Mouse (Mus musculus): ENCODE results near the gene Sim2. TPM values are rescaled to one million over a fixed set of nuclear protein-coding genes. Genes with fewer than 3 reads are reported as not detected.

Sim2 gene
- polyA plus RNA-seq, 2 experiments from 2014 or later = not detected

GRCm38 (mm10) chr16:94079075-94079855 is 5.5 kb upstream of the Sim2 start:
- no peak for ATAC-seq

- no peak for ATAC-seq
Measured at GRCm38 (mm10) chr16:94079856-94080555, 4.7 kb upstream of the Sim2 start.

DNA sequence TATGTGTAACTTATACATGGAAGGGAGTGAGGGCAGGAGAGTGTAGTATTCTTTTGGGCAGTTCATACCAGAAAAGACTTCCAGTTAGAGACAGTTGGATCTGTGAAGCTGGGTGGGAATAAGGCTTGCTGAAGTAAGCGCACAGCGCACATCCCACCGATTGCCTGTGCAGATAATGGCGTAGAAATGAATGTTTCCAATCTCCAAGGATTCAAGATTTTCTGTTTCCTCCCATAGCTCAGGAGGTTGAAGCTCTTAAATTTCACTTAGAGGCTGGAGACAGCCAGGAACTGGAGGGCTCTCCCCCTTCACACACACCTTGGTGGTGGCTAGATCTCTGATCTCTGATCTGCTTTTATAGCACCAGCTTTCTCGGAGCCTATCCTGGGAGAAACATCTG is 3.1 kb upstream of the Sim2 start:
- ATAC-seq = no peak

DNA sequence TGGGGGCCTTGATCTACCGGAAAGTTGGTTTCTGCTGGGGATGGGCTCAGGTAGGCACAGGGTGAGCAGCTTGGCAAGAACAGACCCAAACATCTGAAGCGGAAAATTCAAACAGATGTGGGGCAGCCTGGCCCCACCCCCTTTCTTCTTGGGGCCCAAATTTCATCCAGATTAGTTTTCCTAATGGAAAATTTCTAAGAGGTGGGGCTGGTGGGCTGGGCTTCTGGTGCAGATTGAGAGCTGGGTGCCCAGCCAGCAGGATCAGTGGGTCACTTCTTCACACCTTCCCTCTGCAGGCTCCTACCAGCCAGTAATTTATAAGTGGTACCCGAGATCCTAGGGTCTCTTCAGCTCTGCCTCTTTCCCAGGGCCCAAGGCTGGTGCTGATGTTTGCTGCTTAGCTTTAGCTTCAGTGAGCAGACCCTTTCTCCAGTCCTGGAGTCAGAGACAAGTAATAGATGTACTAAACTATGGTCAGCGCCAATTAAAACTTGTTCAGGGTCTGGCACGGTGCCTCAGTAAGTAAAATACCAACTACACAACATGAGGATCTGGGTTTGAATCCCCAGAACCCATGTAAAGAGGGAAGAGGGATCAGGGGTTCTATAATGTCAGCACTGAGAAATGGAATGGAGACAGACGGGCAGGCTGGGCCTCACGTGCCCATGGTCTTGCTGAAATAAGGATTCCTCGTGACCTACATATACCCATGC is 2.6 kb upstream of the Sim2 start:
- ATAC-seq = no peak

DNA sequence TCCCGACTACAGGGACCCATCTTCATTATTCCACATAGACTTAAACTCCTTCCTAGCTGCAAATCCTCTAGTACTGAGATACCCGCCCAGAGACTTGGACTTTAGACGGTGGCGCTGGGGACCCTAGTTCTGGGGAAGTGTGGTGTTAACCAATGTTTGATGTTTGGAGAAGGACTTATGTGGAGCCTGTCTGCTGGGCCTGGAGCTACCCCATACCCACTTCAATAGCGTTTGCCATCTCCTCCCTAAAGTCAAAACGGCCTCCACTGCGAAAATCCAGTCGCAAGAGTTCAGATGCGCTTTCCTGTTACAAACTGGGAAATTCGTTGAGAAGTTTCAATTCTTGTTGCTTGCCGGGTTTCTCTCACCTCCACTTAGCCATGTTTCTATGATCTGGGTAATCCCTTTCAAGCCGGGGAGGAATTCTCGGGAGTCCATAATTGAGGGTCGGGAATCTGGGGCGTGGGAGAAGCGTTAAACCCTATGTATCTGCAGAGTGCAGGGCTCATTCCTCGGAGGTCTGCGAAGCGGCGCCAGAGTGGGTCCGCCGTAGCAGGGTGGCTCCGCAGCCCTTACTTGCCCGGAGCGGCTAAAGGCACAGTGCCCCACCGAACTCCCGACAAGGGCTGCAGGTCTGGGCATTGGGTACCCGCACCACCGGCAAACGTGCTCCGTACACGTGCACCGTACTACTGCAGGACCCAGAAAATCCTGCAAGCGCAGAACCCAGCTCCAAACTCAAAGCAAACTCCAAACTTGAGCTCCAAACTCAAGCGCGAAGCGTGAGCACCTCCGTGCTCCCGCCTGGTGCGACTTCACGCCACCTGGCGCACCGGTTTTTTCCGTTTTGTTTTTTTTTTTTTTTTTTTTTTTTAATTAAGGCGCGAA is 1.5 kb upstream of the Sim2 start:
- no peak for ATAC-seq

GRCm38 (mm10) chr16:94083848-94084525 is 744 bp upstream of the Sim2 start:
- ATAC-seq = no peak

DNA sequence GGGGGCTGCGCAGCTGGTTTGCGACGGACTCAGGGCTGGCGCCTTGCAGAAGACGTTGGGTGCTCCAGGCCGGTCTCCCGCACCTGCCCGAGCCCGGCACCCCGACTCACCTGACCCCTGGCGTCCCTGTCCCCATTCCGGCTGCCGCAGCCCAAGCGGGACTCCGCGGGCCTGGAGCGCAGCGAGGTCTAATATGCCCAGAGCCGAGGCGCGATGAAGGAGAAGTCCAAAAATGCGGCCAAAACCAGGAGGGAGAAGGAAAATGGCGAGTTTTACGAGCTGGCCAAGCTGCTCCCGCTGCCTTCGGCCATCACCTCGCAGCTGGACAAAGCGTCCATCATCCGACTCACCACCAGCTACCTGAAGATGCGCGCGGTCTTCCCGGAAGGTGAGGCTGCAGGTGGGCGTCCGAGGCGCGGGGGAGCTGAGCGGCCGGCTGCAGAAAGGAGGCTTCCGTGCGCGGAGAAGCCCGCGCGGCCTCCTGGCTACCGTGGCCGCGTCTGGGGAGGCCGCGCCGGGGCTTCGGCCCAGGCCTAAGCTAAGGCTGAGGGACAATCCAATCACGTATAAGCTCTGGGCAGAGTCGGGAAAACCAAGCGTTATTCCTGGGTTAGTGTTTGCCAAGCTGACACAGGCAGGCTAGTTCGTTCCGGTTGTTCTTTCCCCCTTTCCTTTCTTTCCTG is 1.0 kb downstream of the Sim2 start:
- ATAC-seq = no peak

DNA sequence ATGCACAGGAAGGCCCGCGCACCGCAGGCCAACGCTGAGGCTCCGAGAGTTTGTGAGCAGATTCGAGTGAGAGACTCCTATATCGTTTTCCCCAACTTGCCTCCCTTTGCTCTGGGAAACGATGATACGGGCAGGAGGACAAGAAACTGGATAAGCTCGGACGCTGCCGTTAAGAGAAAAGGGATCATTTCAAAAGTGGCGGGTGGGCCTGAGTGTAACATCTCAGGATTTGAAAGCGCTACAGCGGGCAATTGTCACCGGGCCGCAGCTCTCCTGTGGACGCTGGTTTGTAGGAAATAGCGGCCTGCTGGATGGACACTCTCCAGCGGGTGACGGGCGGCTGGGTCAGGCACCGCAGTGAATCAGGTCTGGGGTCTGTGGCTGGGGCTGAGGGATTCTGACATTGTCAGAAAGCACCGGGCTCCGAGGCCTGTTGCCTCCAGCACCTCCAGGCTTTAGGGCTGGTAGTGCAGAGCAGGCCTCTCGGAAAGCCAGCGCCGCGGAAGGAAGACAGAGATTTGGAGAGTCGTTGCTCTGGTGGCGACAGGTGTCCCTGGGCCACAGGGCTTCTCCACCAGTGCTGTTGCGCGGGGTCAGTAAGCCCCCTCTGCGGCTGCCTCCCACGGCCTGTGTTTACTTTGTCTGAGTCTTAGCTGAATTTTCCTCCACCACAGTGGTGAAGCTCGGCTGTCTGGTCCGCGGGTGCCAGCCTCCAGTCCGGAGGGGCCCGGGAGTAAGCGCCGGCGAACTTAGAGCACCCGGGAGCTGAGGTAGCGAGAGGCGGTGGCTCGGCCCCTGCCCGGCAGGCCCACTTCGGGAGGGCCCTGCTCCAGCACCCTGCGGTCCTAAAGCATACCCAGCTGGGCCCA is 2.2 kb downstream of the Sim2 start:
- no peak for ATAC-seq

DNA sequence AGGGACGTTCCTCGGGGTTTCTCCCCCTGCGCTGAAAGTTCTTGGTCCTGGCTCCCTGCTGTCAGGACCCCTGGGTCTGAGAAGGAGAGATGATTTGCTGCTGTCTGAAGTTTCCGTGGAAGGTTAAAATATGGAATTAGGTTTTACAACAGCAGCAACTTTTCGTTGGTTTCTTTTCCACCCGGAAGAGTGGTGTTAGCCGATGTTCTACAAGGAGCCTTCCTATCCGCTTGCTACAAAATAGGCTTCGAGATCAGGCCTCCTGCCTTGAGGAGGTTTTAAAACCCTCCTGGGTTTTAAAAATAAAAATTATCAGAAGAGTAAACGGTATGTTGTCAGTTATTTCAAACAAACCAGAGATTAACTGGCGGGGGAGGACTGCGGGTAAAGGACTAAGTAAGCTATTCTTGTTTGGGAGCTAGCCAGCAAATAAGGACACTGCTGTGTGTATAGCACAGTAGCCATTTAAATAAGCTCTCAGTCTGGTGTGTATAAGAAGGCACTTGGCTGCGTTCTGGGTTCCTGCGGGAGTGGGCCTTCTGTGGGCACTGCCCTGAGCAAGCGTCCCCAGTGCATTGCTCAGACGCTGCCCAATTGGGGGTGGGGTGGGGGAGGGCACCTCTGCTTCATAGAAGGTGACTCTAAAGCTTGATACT is 3.0 kb downstream of the Sim2 start:
- no peak for ATAC-seq

GRCm38 (mm10) chr16:94088226-94088748 is 3.6 kb downstream of the Sim2 start:
- no peak for ATAC-seq

GRCm38 (mm10) chr16:94088819-94089692 is 4.3 kb downstream of the Sim2 start:
- no peak for ATAC-seq

DNA sequence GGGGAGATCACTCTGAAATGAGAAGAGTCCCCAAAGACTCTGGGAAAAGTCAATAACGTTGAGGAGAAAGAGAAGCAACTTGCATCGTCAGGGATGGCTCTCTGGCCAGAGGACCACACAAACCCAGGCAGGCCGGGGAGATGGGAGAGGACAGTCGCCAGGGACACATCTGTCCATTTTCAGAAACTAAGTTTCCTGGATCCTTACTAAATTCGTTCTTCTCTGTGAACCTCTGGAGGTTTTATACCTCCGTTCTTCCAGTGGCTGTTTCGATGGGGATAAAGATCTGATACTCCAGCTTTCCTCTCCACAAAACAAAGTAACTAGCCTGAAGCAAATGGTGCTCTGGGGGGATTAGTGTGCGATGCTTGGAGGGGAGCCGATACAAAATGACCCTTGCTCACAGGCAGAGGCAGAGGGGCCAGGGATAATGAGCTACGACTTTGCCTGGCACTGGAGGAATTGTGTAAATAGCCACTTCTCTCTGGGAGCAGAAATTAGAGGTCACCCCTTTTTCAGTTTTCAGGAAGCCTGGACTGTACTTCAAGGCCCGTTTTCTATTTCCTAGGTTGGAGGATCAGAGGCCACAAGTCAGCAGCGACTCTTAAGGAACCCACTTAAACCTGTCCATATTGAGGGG is 7.9 kb downstream of the Sim2 start:
- ATAC-seq = no peak

- ATAC-seq = no peak
Measured at GRCm38 (mm10) chr16:94093151-94093863, 8.6 kb downstream of the Sim2 start.

DNA sequence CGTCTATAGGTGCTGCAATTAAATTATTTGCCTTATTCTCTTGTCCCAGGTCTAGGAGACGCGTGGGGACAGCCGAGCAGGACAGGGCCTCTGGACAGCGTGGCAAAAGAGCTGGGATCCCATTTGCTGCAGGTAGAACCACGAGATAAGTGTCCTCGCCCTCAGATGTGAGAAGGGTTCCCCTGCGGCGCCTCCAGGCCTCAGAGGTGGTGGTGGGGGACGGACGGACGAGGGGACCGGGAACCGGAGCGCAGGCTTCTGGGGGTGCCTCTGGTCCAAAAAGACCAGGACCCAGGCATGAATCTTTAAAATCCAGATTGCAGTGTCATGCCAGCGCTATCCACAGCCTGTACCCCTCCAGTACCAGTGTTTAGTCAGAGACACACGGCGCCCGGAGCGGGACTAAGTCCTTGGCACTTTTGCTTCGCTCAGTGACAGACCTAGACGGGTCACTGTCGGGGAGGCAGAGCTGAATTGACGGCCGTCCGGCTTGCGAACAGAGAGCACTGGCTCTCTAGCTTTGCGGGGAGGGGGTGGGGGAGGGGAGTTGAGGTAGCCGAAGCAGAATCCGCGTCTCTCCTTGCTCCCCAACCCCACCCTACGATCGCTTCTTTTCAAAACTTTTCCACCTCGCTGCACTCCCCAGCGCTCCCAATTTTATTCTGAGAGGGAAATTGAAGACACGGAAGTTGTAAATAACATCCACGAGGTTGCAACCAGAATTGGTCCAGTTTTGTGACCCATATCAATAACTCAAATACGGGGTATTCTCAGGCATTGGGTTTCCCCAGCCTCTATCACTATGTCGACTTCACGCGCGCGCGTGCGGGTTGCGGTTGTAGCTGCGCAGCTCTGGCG is 9.7 kb downstream of the Sim2 start:
- ATAC-seq = no peak

- no peak for ATAC-seq
Measured at GRCm38 (mm10) chr16:94095109-94095822, 10.5 kb downstream of the Sim2 start.

GRCm38 (mm10) chr16:94096479-94096878 is 11.7 kb downstream of the Sim2 start:
- ATAC-seq = no peak
